Comparison of ENCODE assay signal across 8 mouse cellular contexts in genomic region chr5:88564501-88565147, GRCm38 (mm10). TPM values are rescaled to one million over a fixed set of nuclear protein-coding genes. Genes with fewer than 3 reads are reported as not detected.
DNase-seq lines count a peak whose midpoint lies in the region; ATAC-seq lines count a peak whose summit lies in the region.

TSS of gene Rufy3 (plus strand) at chr5:88565040.

- under 1% methylated on average over 43 of the region's 71 CpGs for WGBS in hindbrain, embryonic 11.5 days

- DNase-seq in Muller cell, postnatal 12 days (ENCODE audit: inconsistent ontology term), result peak; percentile 89
- peak; percentile 68 for DNase-seq in cerebellum, adult 9-11 months
- DNase-seq in frontal cortex, adult 2 months (ENCODE audit: extremely low spot score in 1 of 2, low spot score in 1 of 2), result peak in 1 of 2 experiments; percentile 70
- DNase-seq in hindbrain, embryonic 11.5 days (ENCODE audit: low spot score), result peak; percentile 87
- peak; percentile 60 to 66 for DNase-seq in layer of hippocampus, postnatal 25 days (ENCODE audit: extremely low spot score in 1 of 2, low spot score in 1 of 2)
- DNase-seq in lung, postnatal 14 days, result peak; percentile 88
- DNase-seq in retina, embryonic 14.5 days (ENCODE audit: low spot score), result peak; percentile 83
- peak; percentile 87 for DNase-seq in thymus, postnatal 36 days

- peak within 1 kb of the TSS; percentile 57 for H3K4me2 ChIP-seq in hindbrain, embryonic 11.5 days (replicated peaks; ENCODE audit: low read depth, low read length)

- H3K27me3 ChIP-seq in hindbrain, embryonic 11.5 days (ENCODE audit: control insufficient read depth, insufficient read depth, low read length), result no peaks in the 10 kb centered on the region

- no peaks in the 10 kb centered on the region for H3K4me1 ChIP-seq in hindbrain, embryonic 11.5 days (replicated peaks; ENCODE audit: control insufficient read depth, insufficient read depth, low read length)

- H3K27ac ChIP-seq in hindbrain, embryonic 11.5 days (ENCODE audit: low read depth, low read length), result peak within 1 kb of the TSS; percentile 89

- H3K4me3 ChIP-seq in hindbrain, embryonic 11.5 days (ENCODE audit: low read depth, low read length), result peak within 1 kb of the TSS; percentile 87

- peak within 1 kb of the TSS; percentile 75 for H3K9ac ChIP-seq in hindbrain, embryonic 11.5 days (ENCODE audit: low read depth, low read length)

- H3K9me3 ChIP-seq in hindbrain, embryonic 11.5 days (ENCODE audit: control insufficient read depth, low read length), result no peaks in the 10 kb centered on the region

- ATAC-seq in hindbrain, embryonic 11.5 days (ENCODE audit: low FRiP score), result peak; percentile 89

- no peaks in the 10 kb centered on the region for H3K36me3 ChIP-seq in hindbrain, embryonic 11.5 days (ENCODE audit: control insufficient read depth, insufficient read depth, low read length)

RNA-seq across cellular contexts. Expression of gene Rufy3, which starts in this region (rescaled TPM):
- polyA plus RNA-seq in frontal cortex, adult 2 months (2012; rRNA removed), result 104 and 113 TPM in 2 replicates
- polyA plus RNA-seq in hindbrain, embryonic 11.5 days (2014; fragmentation: Nextera tagmentation; extraction: Ambion mirVana), result 168 and 180 TPM in 2 replicates
- total RNA-seq in layer of hippocampus, postnatal 25 days (2021), result 100 to 1,000 TPM; 158 to 162 TPM
